Mouse (Mus musculus) CH12.LX (cell line): ENCODE data around the gene Pxn. TPM values are rescaled to one million over a fixed set of nuclear protein-coding genes. Genes with fewer than 3 reads are reported as not detected.

ENCODE experiments used
- DNase-seq: peaks from one replicate; pipeline ENCODE4 v3.0.0-alpha.2; 2013; ENCODE audit errors: extremely low read depth
- H3K27ac ChIP-seq: 2 replicates; pipeline ENCODE4 v1.5.1; 2012; ENCODE audit warnings: low read depth, mild to moderate bottlenecking, control low read depth, moderate library complexity; ENCODE audit not compliant: insufficient read depth
- H3K27me3 ChIP-seq: replicated peaks from 2 replicates; pipeline ENCODE3; 2012; ENCODE audit warnings: inconsistent platforms
- H3K36me3 ChIP-seq, 2 experiments: replicated peaks in 1 of 2; 2 replicates each; pipeline versions ENCODE3 to v1.6.1; 2012; ENCODE audit warnings: inconsistent platforms in 1 of 2, low read length in 1 of 2, mild to moderate bottlenecking in 1 of 2, mixed read lengths in 1 of 2, moderate library complexity in 1 of 2; ENCODE audit not compliant: control insufficient read depth in 1 of 2, insufficient read depth in 1 of 2
- H3K4me1 ChIP-seq, 2 experiments: 2 replicates each; pipeline ENCODE4 v1.6.1; 2012; ENCODE audit warnings: inconsistent platforms in 1 of 2, moderate library complexity in 1 of 2; ENCODE audit not compliant: insufficient read depth in 2 of 2, control insufficient read depth in 1 of 2
- H3K4me2 ChIP-seq: 2 replicates; pipeline ENCODE4 v1.6.1; 2012; ENCODE audit warnings: low read depth, mild to moderate bottlenecking, control low read depth; ENCODE audit not compliant: poor library complexity, insufficient read depth, severe bottlenecking
- H3K4me3 ChIP-seq, 3 experiments: fragments of 150-350 bp in 1 of 3; sonication (generic) in 1 of 3; replicated peaks in 1 of 3; 2 replicates each; pipeline versions ENCODE3 to v1.5.1; 2011 to 2012; ENCODE audit warnings: low read depth in 2 of 3, low read length in 2 of 3, mild to moderate bottlenecking in 2 of 3, moderate library complexity in 2 of 3, control low read depth in 1 of 3, improper control_type of control experiment in 1 of 3, inconsistent platforms in 1 of 3, mixed read lengths in 1 of 3; ENCODE audit not compliant: poor library complexity in 1 of 3
- H3K79me2 ChIP-seq: replicated peaks from 2 replicates; pipeline ENCODE4 v1.6.1; 2012; ENCODE audit warnings: mild to moderate bottlenecking, moderate library complexity; ENCODE audit not compliant: control insufficient read depth, poor library complexity, insufficient read depth, severe bottlenecking; ENCODE audit errors: extremely low read depth
- H3K9ac ChIP-seq: 2 replicates; pipeline ENCODE4 v1.6.1; 2012; ENCODE audit warnings: low read depth, mild to moderate bottlenecking, control low read depth, moderate library complexity; ENCODE audit not compliant: insufficient read depth
- H3K9me3 ChIP-seq: replicated peaks from 2 replicates; pipeline ENCODE3; 2012; ENCODE audit warnings: low read length, inconsistent platforms, mixed read lengths
- BHLHE40 ChIP-seq: IDR thresholded peaks from 2 replicates; pipeline ENCODE4 v1.6.1; 2011; ENCODE audit warnings: mild to moderate bottlenecking, low read depth, low read length, improper control_type of control experiment
- CHD1 ChIP-seq: IDR thresholded peaks from 2 replicates; pipeline ENCODE4 v1.6.1; 2012; ENCODE audit warnings: low read depth, low read length, improper control_type of control experiment, inconsistent platforms
- CHD2 ChIP-seq: IDR thresholded peaks from 2 replicates; pipeline ENCODE4 v1.6.1; 2011; ENCODE audit warnings: low read length, improper control_type of control experiment
- CTCF ChIP-seq, 2 experiments: IDR thresholded peaks in 1 of 2; conservative IDR thresholded peaks in 1 of 2; 2 replicates each; pipeline ENCODE4 v1.5.1; 2011 to 2012; ENCODE audit warnings: low read depth in 2 of 2, low read length in 2 of 2, improper control_type of control experiment in 1 of 2, inconsistent platforms in 1 of 2, mild to moderate bottlenecking in 1 of 2, moderate library complexity in 1 of 2
- E2F4 ChIP-seq: IDR thresholded peaks from 2 replicates; pipeline ENCODE4 v1.6.1; 2011; ENCODE audit warnings: low read depth, low read length, improper control_type of control experiment; ENCODE audit not compliant: insufficient replicate concordance
- ELF1 ChIP-seq: IDR thresholded peaks from 2 replicates; pipeline ENCODE4 v1.6.1; 2014; ENCODE audit warnings: low read depth, mild to moderate bottlenecking, inconsistent platforms, low read length, improper control_type of control experiment
- EP300 ChIP-seq: IDR thresholded peaks from 2 replicates; pipeline ENCODE4 v1.6.1; 2011; ENCODE audit warnings: low read length, improper control_type of control experiment
- ETS1 ChIP-seq: conservative IDR thresholded peaks from 2 replicates; pipeline ENCODE4 v1.6.1; 2012; ENCODE audit warnings: low read depth, mild to moderate bottlenecking, inconsistent platforms, low read length, improper control_type of control experiment, moderate library complexity
- GABPA ChIP-seq: IDR thresholded peaks from 2 replicates; pipeline ENCODE4 v1.6.1; 2012; ENCODE audit warnings: low read depth, low read length, improper control_type of control experiment, inconsistent platforms; ENCODE audit not compliant: insufficient replicate concordance
- HCFC1 ChIP-seq: IDR thresholded peaks from 2 replicates; pipeline ENCODE4 v1.6.1; 2012; ENCODE audit warnings: low read depth, mild to moderate bottlenecking, inconsistent platforms, low read length, improper control_type of control experiment
- IRF4 ChIP-seq: IDR thresholded peaks from 2 replicates; pipeline ENCODE4 v1.6.1; 2014; ENCODE audit warnings: low read depth, mild to moderate bottlenecking, inconsistent platforms, low read length, improper control_type of control experiment
- JUN ChIP-seq: IDR thresholded peaks from 2 replicates; pipeline ENCODE4 v1.6.1; 2011; ENCODE audit warnings: low read depth, mild to moderate bottlenecking, low read length, improper control_type of control experiment, moderate library complexity; ENCODE audit not compliant: insufficient read depth
- JUND ChIP-seq: conservative IDR thresholded peaks from 2 replicates; pipeline ENCODE4 v1.6.1; 2011; ENCODE audit warnings: low read depth, low read length, improper control_type of control experiment
- KAT2A ChIP-seq: IDR thresholded peaks from 2 replicates; pipeline ENCODE4 v1.6.1; 2012; ENCODE audit warnings: low read length, improper control_type of control experiment, inconsistent platforms; ENCODE audit not compliant: insufficient replicate concordance
- MAFK ChIP-seq: IDR thresholded peaks from 2 replicates; pipeline ENCODE4 v1.6.1; 2011; ENCODE audit warnings: low read length, improper control_type of control experiment; ENCODE audit not compliant: insufficient replicate concordance
- MAX ChIP-seq: IDR thresholded peaks from 2 replicates; pipeline ENCODE4 v1.6.1; 2011; ENCODE audit warnings: low read length, improper control_type of control experiment
- MAZ ChIP-seq: IDR thresholded peaks from 2 replicates; pipeline ENCODE4 v1.6.1; 2012; ENCODE audit warnings: low read depth, mild to moderate bottlenecking, inconsistent platforms, low read length, improper control_type of control experiment, moderate library complexity
- MEF2A ChIP-seq: IDR thresholded peaks from 2 replicates; pipeline ENCODE4 v1.6.1; 2014; ENCODE audit warnings: low read depth, mild to moderate bottlenecking, inconsistent platforms, low read length, improper control_type of control experiment, borderline replicate concordance
- MXI1 ChIP-seq: IDR thresholded peaks from 2 replicates; pipeline ENCODE4 v1.6.1; 2011; ENCODE audit warnings: mild to moderate bottlenecking, low read depth, low read length, improper control_type of control experiment
- MYC ChIP-seq: IDR thresholded peaks from 2 replicates; pipeline ENCODE4 v1.6.1; 2011; ENCODE audit warnings: low read depth, mild to moderate bottlenecking, improper control_type of control experiment, low read length
- NELFE ChIP-seq: IDR thresholded peaks from 2 replicates; pipeline ENCODE4 v1.6.1; 2011; ENCODE audit warnings: low read depth, low read length, improper control_type of control experiment
- NRF1 ChIP-seq: IDR thresholded peaks from 2 replicates; pipeline ENCODE4 v1.6.1; 2014; ENCODE audit warnings: low read depth, mild to moderate bottlenecking, inconsistent platforms, low read length, improper control_type of control experiment, moderate library complexity
- PAX5 ChIP-seq: IDR thresholded peaks from 2 replicates; pipeline ENCODE4 v1.6.1; 2012; ENCODE audit warnings: low read length, inconsistent platforms, mixed read lengths
- POLR2A ChIP-seq: IDR thresholded peaks from 2 replicates; pipeline ENCODE4 v1.6.1; 2011; ENCODE audit warnings: low read depth, mild to moderate bottlenecking, improper control_type of control experiment, low read length
- POLR2AphosphoS2 ChIP-seq: IDR thresholded peaks from 2 replicates; pipeline ENCODE4 v1.6.1; 2011; ENCODE audit warnings: low read depth, low read length, improper control_type of control experiment
- RAD21 ChIP-seq: IDR thresholded peaks from 2 replicates; pipeline ENCODE4 v1.6.1; 2011; ENCODE audit warnings: low read depth, mild to moderate bottlenecking, low read length, improper control_type of control experiment, moderate library complexity
- RCOR1 ChIP-seq: conservative IDR thresholded peaks from 2 replicates; pipeline ENCODE4 v1.6.1; 2012; ENCODE audit warnings: low read depth, mild to moderate bottlenecking, inconsistent platforms, low read length, improper control_type of control experiment
- SIN3A ChIP-seq: IDR thresholded peaks from 2 replicates; pipeline ENCODE4 v1.6.1; 2012; ENCODE audit warnings: low read length, improper control_type of control experiment, inconsistent platforms
- SMC3 ChIP-seq: IDR thresholded peaks from 2 replicates; pipeline ENCODE4 v1.6.1; 2011; ENCODE audit warnings: low read depth, low read length, improper control_type of control experiment
- TBP ChIP-seq: conservative IDR thresholded peaks from 2 replicates; pipeline ENCODE4 v1.6.1; 2011; ENCODE audit warnings: low read depth, low read length, improper control_type of control experiment
- TCF12 ChIP-seq: IDR thresholded peaks from 2 replicates; pipeline ENCODE4 v1.6.1; 2014; ENCODE audit warnings: low read depth, mild to moderate bottlenecking, inconsistent platforms, low read length, improper control_type of control experiment
- UBTF ChIP-seq: IDR thresholded peaks from 2 replicates; pipeline ENCODE4 v1.6.1; 2012; ENCODE audit warnings: low read depth, mild to moderate bottlenecking, inconsistent platforms, low read length, improper control_type of control experiment, moderate library complexity
- USF1 ChIP-seq: IDR thresholded peaks from 2 replicates; pipeline ENCODE4 v1.6.1; 2014; ENCODE audit warnings: low read depth, mild to moderate bottlenecking, inconsistent platforms, low read length, improper control_type of control experiment
- USF2 ChIP-seq: conservative IDR thresholded peaks from 2 replicates; pipeline ENCODE4 v1.6.1; 2011; ENCODE audit warnings: low read depth, low read length, improper control_type of control experiment
- ZC3H11A ChIP-seq: IDR thresholded peaks from 2 replicates; pipeline ENCODE4 v1.6.1; 2012; ENCODE audit warnings: low read depth, mild to moderate bottlenecking, inconsistent platforms, low read length, improper control_type of control experiment
- ZKSCAN1 ChIP-seq: IDR thresholded peaks from 2 replicates; pipeline ENCODE4 v1.6.1; 2012; ENCODE audit warnings: low read depth, inconsistent platforms, low read length, improper control_type of control experiment, borderline replicate concordance
- ZMIZ1 ChIP-seq: IDR thresholded peaks from 2 replicates; pipeline ENCODE4 v1.6.1; 2012; ENCODE audit warnings: low read depth, mild to moderate bottlenecking, inconsistent platforms, low read length, improper control_type of control experiment
- ZNF384 ChIP-seq: IDR thresholded peaks from 2 replicates; pipeline ENCODE4 v1.6.1; 2012; ENCODE audit warnings: low read depth, low read length, improper control_type of control experiment, inconsistent platforms
- dilution Hi-C: fragments of 300-500 bp; cut with MboI; formaldehyde crosslinking; loops from 2 replicates; pipeline ENCODE4 v1.14.3; 2020; ENCODE audit warnings: low sequenced_read_pairs; ENCODE audit not compliant: extremely low pct_unique_long_range_greater_than_20kb, extremely low pct_ligation_motif_present
- in situ Hi-C: fragments of 300-500 bp; cut with MboI; formaldehyde crosslinking; loops from 3 replicates; pipeline ENCODE4 v1.14.3; 2019; ENCODE audit warnings: low sequenced_read_pairs, low pct_ligation_motif_present, low pct_unique_long_range_greater_than_20kb, mixed read lengths
- polyA plus RNA-seq: library from polyadenylated mRNA; unstranded; fragments of >175 nt; gene quantifications from 2 replicates; pipeline ENCODE4 v1.2.1, GENCODE M21; 2012; ENCODE audit warnings: low read depth; ENCODE audit not compliant: insufficient read length
- total RNA-seq, 2 experiments: library from RNA; depleted of rRNA; stranded (reverse); fragments of 300-350 nt in 1 of 2; fragments of >200 nt in 1 of 2; gene quantifications; 2 replicates each; pipeline ENCODE4 v1.2.3; 2012 to 2014

The Pxn gene
- total and polyA plus RNA-seq, 3 experiments, result 17.0 to 43.4 (median 21.1) TPM

GRCm38 (mm10) chr5:115516081-115516907 lies 9.8 kb downstream of the Pxn start:
- H3K4me2 ChIP-seq, result peak overlapping the region; percentile 55
- TF ChIP-seq USF2 (no peak), USF1 (no peak), ZC3H11A (no peak), MAZ (no peak), MXI1 (peak; percentile 84; the same call in 1 of the 2 replicates), ZMIZ1 (no peak), CTCF (conservative IDR thresholded peaks at IDR 0.05 in 1 of 2, IDR thresholded peaks at IDR 0.05 in 1 of 2; ENCODE audit: low read depth in 2 of 2, low read length in 2 of 2) (no peak), CHD1 (no peak), PAX5 (no peak), IRF4 (peak; percentile 96), SIN3A (peak; percentile 51; the same call in 1 of the 2 replicates), KAT2A (no peak), UBTF (no peak), POLR2A (peak; percentile 69), JUND (no peak), ETS1 (peak; percentile 63), SMC3 (no peak), RAD21 (no peak), GABPA (no peak), RCOR1 (0 out of 2 replicates have a peak, but pooled peaks have one; percentile 12), NELFE (peak; percentile 50; the same call in 1 of the 2 replicates), CHD2 (no peak), MEF2A (0 out of 2 replicates have a peak, but pooled peaks have one; percentile 11), TBP (0 out of 2 replicates have a peak, but pooled peaks have one; percentile 25), HCFC1 (no peak), BHLHE40 (peak; percentile 87), E2F4 (no peak), ZNF384 (peak; percentile 96), ELF1 (peak; percentile 9; the same call in 1 of the 2 replicates), MAX (peak; percentile 84), EP300 (peak; percentile 91), POLR2AphosphoS2 (no peak), MAFK (no peak), MYC (no peak; the same call in 1 of the 2 replicates), NRF1 (no peak), TCF12 (peak; percentile 50; the same call in 1 of the 2 replicates), JUN (no peak), ZKSCAN1 (no peak)
- H3K27me3 ChIP-seq, result no peaks in the 10 kb centered on the region
- in situ Hi-C loops (no loop called here), dilution Hi-C loops (no loop called here)
- peak; percentile 94 for DNase-seq
- H3K36me3 ChIP-seq, result peaks cover 2 to 38% of the 10 kb centered on the region in 2 experiments
- no peaks in the 10 kb centered on the region for H3K9me3 ChIP-seq
- peaks cover 23 to 60% of the 10 kb centered on the region in 2 experiments for H3K4me1 ChIP-seq
- H3K27ac ChIP-seq, result peak overlapping the region; percentile 95
- H3K4me3 ChIP-seq, result peak overlapping the region; percentile 23 to 39 (median 32)
- peak overlapping the region; percentile 45 for H3K9ac ChIP-seq
- H3K79me2 ChIP-seq, result no peaks in the 10 kb centered on the region
